Mouse (Mus musculus): ENCODE measurements around the gene Iqcn. TPM values are rescaled to one million over a fixed set of nuclear protein-coding genes. Genes with fewer than 3 reads are reported as not detected.

The Iqcn gene
- polyA plus RNA-seq, 1 experiment from 2014 or later = 0.04 TPM

DNA sequence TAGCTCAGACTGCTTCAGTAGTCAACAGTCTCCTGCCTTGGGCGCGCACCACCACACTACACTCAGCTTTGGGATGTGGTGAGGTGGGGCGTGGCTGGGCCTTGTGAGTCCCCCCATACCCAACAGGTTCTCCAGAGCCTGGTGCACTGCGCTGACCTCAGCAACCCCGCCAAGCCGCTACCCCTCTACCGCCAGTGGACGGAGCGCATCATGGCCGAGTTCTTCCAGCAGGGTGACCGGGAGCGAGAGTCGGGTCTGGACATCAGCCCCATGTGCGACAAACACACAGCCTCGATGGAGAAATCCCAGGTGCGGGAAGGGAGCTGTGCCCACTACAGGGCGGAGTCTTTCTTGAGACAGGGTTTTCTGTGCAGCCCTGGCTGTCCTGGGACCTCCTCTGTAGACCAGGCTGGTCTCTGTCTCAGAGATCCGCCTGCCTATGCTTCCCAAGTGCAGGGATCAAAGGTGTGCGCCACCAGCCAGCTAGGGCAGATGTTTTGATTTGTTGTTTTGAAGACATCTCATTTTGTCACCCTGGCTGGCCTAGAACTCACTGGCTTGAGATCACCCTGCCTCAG is 45.9 kb downstream of the Iqcn start:
- H3K27me3 ChIP-seq (ENCODE audit: insufficient read depth, low read length) = peaks cover 49% of the 10 kb centered on the region
- no peaks in the 10 kb centered on the region for H3K36me3 ChIP-seq (ENCODE audit: insufficient read depth)
- TF ChIP-seq CTCF (IDR thresholded peaks at IDR 0.05; ENCODE audit: low read depth) = no peak
- H3K4me3 ChIP-seq (ENCODE audit: low read depth, low read length) = no peak overlapping the region
- WGBS = 69% methylated on average over 19 of the region's 19 CpGs
- no peak overlapping the region for H3K27ac ChIP-seq (ENCODE audit: low read depth)
- H3K9ac ChIP-seq = no peak overlapping the region
- no peak for DNase-seq
- H3K9me3 ChIP-seq (ENCODE audit: low read depth, low read length) = no peaks in the 10 kb centered on the region
- ATAC-seq (ENCODE audit: insufficient read depth) = no peak
- peaks cover 15% of the 10 kb centered on the region; the same call in 1 of the 2 replicates for H3K4me1 ChIP-seq (ENCODE audit: insufficient read depth)
- no peak overlapping the region for H3K4me2 ChIP-seq

DNA sequence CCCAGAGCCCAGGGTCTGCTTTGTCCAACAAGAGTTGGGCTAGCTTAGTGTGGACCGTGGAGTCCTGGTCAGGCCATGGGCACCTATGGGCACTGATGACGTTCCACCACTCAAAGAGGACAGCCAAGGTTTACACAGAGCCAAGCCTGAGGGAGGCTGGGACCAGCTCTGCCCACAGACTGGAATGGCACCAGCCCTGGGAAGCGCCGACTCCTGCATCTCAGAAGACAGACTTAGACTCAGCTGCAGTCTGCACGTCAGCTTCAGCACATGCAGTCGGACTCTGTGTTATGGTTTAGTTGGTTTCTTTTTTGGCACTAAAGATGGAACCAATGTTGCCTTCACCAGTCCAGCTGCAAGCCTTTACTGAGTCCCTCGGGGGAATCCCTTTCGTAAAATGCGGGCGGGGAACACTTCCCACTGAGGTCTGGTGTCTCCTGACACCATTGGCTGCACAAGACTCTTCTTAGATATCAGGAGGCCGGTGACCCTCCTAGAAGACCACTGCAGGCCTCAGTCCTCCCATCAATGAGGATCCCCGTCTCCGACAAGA is 46.9 kb downstream of the Iqcn start:
- no peak for TF ChIP-seq CTCF (IDR thresholded peaks at IDR 0.05; ENCODE audit: low read depth)
- no peak overlapping the region for H3K27ac ChIP-seq (ENCODE audit: low read depth)
- no peaks in the 10 kb centered on the region for H3K36me3 ChIP-seq (ENCODE audit: insufficient read depth)
- 77% methylated on average over 13 of the region's 13 CpGs for WGBS
- no peaks in the 10 kb centered on the region for H3K9me3 ChIP-seq (ENCODE audit: low read depth, low read length)
- no peak overlapping the region for H3K4me3 ChIP-seq (ENCODE audit: low read depth, low read length)
- H3K4me2 ChIP-seq = no peak overlapping the region
- ATAC-seq (ENCODE audit: insufficient read depth) = no peak
- peaks cover 39% of the 10 kb centered on the region for H3K27me3 ChIP-seq (ENCODE audit: insufficient read depth, low read length)
- no peak for DNase-seq
- H3K9ac ChIP-seq = no peak overlapping the region
- H3K4me1 ChIP-seq (ENCODE audit: insufficient read depth) = peaks cover 17% of the 10 kb centered on the region; the same call in 1 of the 2 replicates

DNA sequence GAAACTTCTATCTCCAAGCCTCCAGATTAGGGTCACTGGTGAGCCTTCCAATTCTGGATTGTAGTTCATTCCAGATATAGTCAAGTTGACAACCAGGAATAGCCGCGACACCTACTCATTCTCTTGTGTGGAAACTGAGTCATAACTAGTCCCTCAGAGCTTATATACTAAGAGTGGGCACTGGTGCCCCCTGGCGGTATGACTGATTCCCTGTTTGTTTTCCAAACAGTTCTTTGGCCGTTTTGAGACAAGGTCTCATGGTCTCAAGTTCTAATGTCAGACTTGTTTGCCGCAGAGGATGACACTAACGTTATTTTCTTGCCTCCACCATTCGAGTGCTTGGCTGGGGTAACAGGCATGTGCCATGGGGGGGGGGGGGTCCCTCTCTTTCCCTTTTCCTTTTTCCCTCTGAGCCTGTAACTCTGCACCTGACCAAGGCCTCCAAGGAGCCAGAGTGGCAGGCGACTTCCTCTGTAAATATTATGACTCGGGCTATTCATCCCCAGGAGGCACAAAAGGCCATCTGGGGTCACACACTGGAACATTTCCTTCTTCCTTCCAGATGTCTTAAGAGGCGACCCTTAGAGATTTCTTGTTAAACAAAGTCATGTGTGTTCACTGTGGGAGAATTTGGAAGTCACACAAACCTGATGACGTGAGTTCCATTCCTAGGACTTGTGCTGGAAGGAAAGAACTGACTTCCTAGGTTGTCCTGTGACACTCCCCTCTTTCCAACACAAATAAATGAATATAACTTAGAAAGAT is 48.9 kb downstream of the Iqcn start:
- 20% methylated on average over 11 of the region's 11 CpGs for WGBS
- Histone ChIP-seq H3K4me2 (peak overlapping the region; percentile 52; the same call in 1 of the 2 replicates), H3K4me3 (ENCODE audit: low read depth, low read length) (no peak overlapping the region), H3K27ac (ENCODE audit: low read depth) (peak overlapping the region; percentile 75), H3K4me1 (ENCODE audit: insufficient read depth) (peaks cover 22% of the 10 kb centered on the region; the same call in 1 of the 2 replicates), H3K27me3 (ENCODE audit: insufficient read depth, low read length) (peaks cover 19% of the 10 kb centered on the region; the same call in 1 of the 2 replicates), H3K36me3 (ENCODE audit: insufficient read depth) (peaks cover 6% of the 10 kb centered on the region; the same call in 1 of the 2 replicates), H3K9ac (no peak overlapping the region), H3K9me3 (ENCODE audit: low read depth, low read length) (no peaks in the 10 kb centered on the region)
- DNase-seq = peak; percentile 88
- no peak for ATAC-seq (ENCODE audit: insufficient read depth)
- peak; percentile 76 for TF ChIP-seq CTCF (IDR thresholded peaks at IDR 0.05; ENCODE audit: low read depth)

DNA sequence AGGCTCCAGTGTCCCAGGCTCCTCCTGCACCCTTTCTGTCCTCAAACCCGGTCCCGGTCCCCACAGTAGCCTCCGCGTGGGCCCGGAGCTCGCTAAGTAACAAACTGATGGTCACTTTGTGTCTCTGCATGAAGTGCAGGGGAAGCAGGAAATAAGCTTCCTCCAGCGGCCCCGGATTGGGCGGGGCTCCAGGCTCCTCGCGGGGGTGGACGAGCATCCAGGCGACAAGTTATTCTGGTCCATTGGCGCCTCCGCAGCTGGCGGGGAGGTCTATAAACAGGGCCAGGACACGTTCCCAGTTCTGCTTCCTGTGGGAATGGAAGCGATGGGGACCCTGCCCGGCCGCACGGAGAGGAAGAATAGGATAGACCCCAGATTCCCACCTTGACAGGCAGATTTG is 49.9 kb downstream of the Iqcn start:
- DNase-seq (peak; percentile 86), ATAC-seq (ENCODE audit: insufficient read depth) (no peak)
- peak overlapping the region; percentile 75 for H3K27ac ChIP-seq (ENCODE audit: low read depth)
- no peak for TF ChIP-seq CTCF (IDR thresholded peaks at IDR 0.05; ENCODE audit: low read depth)
- H3K9ac ChIP-seq = peak overlapping the region; percentile 1; the same call in 1 of the 2 replicates
- H3K36me3 ChIP-seq (ENCODE audit: insufficient read depth) = peaks cover 16% of the 10 kb centered on the region; the same call in 1 of the 2 replicates
- peak overlapping the region; percentile 52 for H3K4me2 ChIP-seq
- H3K27me3 ChIP-seq (ENCODE audit: insufficient read depth, low read length) = peaks cover 12% of the 10 kb centered on the region; the same call in 1 of the 2 replicates
- H3K4me1 ChIP-seq (ENCODE audit: insufficient read depth) = peaks cover 22% of the 10 kb centered on the region; the same call in 1 of the 2 replicates
- 15% methylated on average over 21 of the region's 21 CpGs for WGBS
- H3K9me3 ChIP-seq (ENCODE audit: low read depth, low read length) = no peaks in the 10 kb centered on the region
- peak overlapping the region; percentile 1 for H3K4me3 ChIP-seq (ENCODE audit: low read depth, low read length)

DNA sequence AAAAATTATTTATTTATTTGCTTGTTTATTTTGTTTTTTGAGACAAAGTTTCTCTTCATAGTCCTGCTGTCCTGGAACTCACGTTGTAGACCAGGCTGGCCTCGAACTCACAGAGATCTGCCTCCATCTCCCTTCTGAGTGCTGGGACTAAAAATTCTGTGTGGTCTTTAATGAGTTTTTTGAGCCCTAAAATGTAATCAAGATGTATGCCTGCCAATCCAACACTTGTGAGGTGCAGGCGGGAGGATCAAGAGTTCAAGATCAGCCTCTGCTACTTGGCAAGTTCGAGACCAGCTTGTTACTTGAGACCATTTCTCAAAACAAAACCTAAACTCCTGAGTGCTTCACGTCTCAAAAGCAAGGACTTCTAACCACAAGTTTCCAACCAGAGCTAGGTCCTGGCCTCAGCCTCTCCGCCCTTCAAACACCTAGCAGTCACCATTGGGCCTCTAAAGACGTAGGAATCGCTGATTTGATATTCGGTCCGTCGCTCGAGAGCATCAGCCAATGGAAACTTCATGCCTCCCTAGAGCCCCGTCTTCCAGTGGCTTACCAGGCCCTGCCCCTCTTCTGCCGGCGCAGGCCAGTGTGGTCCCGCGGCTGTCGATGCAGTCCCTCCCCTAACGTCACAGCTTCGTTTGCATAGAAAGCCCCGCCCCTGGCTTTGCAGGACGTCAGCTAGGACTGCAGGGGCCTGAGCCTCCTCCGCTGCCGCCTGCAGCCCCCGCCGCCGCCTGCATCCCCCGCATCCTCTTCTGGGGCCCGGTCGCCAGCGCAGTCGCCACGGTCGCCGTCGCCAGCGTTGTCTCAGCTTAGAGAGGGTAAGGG is 51.0 kb downstream of the Iqcn start, which contains the start of gene Rab3a:
Gene Rab3a (plus strand): TSS at position 637 of the 828 bp plus-strand sequence.
- TF ChIP-seq CTCF (IDR thresholded peaks at IDR 0.05; ENCODE audit: low read depth) = no peak
- ATAC-seq (ENCODE audit: insufficient read depth) (peak; percentile 98), DNase-seq (peak; percentile 99)
- 8% methylated on average over 37 of the region's 37 CpGs for WGBS
- H3K27ac ChIP-seq (ENCODE audit: low read depth) = peak within 1 kb of the TSS; percentile 75
- H3K4me3 ChIP-seq (ENCODE audit: low read depth, low read length) = peak within 1 kb of the TSS; percentile 64
- peak within 1 kb of the TSS; percentile 99 for H3K4me2 ChIP-seq
- peaks cover under 1% of the 10 kb centered on the region; the same call in 1 of the 2 replicates for H3K27me3 ChIP-seq (ENCODE audit: insufficient read depth, low read length)
- peaks cover 22% of the 10 kb centered on the region; the same call in 1 of the 2 replicates for H3K4me1 ChIP-seq (ENCODE audit: insufficient read depth)
- peak within 1 kb of the TSS; percentile 74 for H3K9ac ChIP-seq
- H3K9me3 ChIP-seq (ENCODE audit: low read depth, low read length) = no peaks in the 10 kb centered on the region
- H3K36me3 ChIP-seq (ENCODE audit: insufficient read depth) = peaks cover 18% of the 10 kb centered on the region; the same call in 1 of the 2 replicates

DNA sequence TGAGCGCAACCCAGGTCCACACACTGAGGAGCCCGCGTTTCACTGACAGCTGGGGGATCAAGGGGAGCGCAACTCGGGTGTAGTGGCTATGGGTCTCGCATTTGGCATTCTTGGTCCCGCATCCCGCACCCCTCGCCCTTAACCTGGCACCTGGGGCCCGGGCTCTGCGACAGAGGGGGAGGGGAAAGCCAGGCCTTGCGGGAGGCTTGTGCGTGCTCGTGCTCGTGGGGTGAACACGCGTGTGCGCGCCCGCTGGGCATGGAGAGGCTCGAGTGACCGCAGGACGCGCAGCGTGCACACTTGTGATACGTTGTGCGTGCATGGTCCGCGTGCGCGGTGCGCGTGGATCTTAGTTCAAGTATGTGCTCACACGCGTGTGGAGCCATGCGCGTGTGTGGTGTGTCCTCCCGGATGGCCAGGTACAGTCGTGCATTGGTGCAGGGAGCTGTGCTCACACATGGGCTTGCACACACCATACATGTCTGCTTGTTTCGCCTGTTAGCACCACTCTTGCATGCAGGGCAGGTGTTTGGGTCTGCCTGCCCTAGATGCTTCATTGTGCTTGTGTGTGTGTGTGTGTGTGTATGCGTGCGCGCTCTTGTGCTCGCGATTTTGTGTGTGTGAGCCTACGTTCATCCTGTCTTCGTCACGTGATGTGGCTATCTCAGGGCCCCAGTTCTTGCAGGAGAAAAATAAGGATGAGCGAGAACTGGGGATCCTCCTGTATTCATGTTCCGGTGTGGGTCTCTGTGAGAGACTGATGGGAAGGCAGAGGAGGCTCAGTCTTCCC is 51.8 kb downstream of the Iqcn start:
- peak overlapping the region; percentile 54; the same call in 1 of the 2 replicates for H3K27ac ChIP-seq (ENCODE audit: low read depth)
- H3K9ac ChIP-seq = peak overlapping the region; percentile 74
- no peaks in the 10 kb centered on the region for H3K9me3 ChIP-seq (ENCODE audit: low read depth, low read length)
- 15% methylated on average over 50 of the region's 50 CpGs for WGBS
- H3K4me2 ChIP-seq = peak overlapping the region; percentile 99
- H3K4me3 ChIP-seq (ENCODE audit: low read depth, low read length) = peak overlapping the region; percentile 64
- no peaks in the 10 kb centered on the region for H3K27me3 ChIP-seq (ENCODE audit: insufficient read depth, low read length)
- no peak for TF ChIP-seq CTCF (IDR thresholded peaks at IDR 0.05; ENCODE audit: low read depth)
- peaks cover 28% of the 10 kb centered on the region for H3K4me1 ChIP-seq (ENCODE audit: insufficient read depth)
- ATAC-seq (ENCODE audit: insufficient read depth) = peak; percentile 45
- H3K36me3 ChIP-seq (ENCODE audit: insufficient read depth) = peaks cover 18% of the 10 kb centered on the region; the same call in 1 of the 2 replicates
- DNase-seq = peak; percentile 63
